Mouse (Mus musculus): ENCODE measurements around the gene Krt42. TPM values are rescaled to one million over a fixed set of nuclear protein-coding genes. Genes with fewer than 3 reads are reported as not detected.

Gene Krt42
- total RNA-seq, 2 experiments from 2014 or later = not detected

Other genes starting within 250 kb of the Krt42 start
- gene Krt33b, start 240.0 kb downstream of the Krt42 start, total RNA-seq (2021) = not detected
- not detected for gene Krt34, start 228.3 kb downstream of the Krt42 start, total RNA-seq (2021)
- not detected for gene Krt31, start 219.3 kb downstream of the Krt42 start, total RNA-seq (2021)
- not detected for gene Krt32, start 181.6 kb downstream of the Krt42 start, total RNA-seq (2021)
- not detected for gene Krt35, start 173.6 kb downstream of the Krt42 start, total RNA-seq (2021)
- gene Krt36, start 164.2 kb downstream of the Krt42 start, total RNA-seq (2021) = not detected
- not detected for gene Krt13, start 148.3 kb downstream of the Krt42 start, total RNA-seq (2021)
- not detected for gene Krt15, start 133.9 kb downstream of the Krt42 start, total RNA-seq (2021)
- gene Krt19, start 121.2 kb downstream of the Krt42 start, total RNA-seq (2021) = under 1 TPM; 0.41 to 0.57 TPM
- gene Krt9, start 76.6 kb downstream of the Krt42 start, total RNA-seq (2021) = not detected
- not detected for gene Krt14, start 62.3 kb downstream of the Krt42 start, total RNA-seq (2021)
- gene Krt16, start 21.0 kb downstream of the Krt42 start, total RNA-seq (2021) = not detected
- under 1 TPM in 1 of 2 experiments, not detected in 1; 0.82 TPM for gene Krt17, start 8.8 kb downstream of the Krt42 start, total RNA-seq (2021)
- 1,000 to 10,000 TPM in 1 of 2 experiments, 100 to 1,000 TPM in 1; 947 to 1,138 TPM for gene Eif1, start 50.0 kb upstream of the Krt42 start, total RNA-seq (2021)
- not detected for gene Gast, start 64.5 kb upstream of the Krt42 start, total RNA-seq (2021)
- gene Hap1, start 86.3 kb upstream of the Krt42 start, total RNA-seq (2021) = under 1 TPM in 1 of 2 experiments, not detected in 1; 0.23 TPM
- gene Jup, start 127.9 kb upstream of the Krt42 start, total RNA-seq (2021) = 10 to 100 TPM; 73.8 to 80.2 TPM
- 1 to 10 TPM; 3.6 to 4.1 TPM for gene P3h4, start 145.0 kb upstream of the Krt42 start, total RNA-seq (2021)
- gene Fkbp10, start 145.8 kb upstream of the Krt42 start, total RNA-seq (2021) = 1 to 10 TPM; 5.1 to 6.5 TPM
- 1 to 10 TPM; 7.5 to 8.1 TPM for gene Nt5c3b, start 171.9 kb upstream of the Krt42 start, total RNA-seq (2021)
- under 1 TPM; 0.22 to 0.26 TPM for gene Klhl10, start 172.0 kb upstream of the Krt42 start, total RNA-seq (2021)
- gene Klhl11, start 202.9 kb upstream of the Krt42 start, total RNA-seq (2021) = 1 to 10 TPM; 3.3 to 3.7 TPM

Data from gastrocnemius, postnatal 36 days (tissue).